27 mouse cellular contexts compared by ENCODE assay signal in genomic region chr12:84110814-84111213, GRCm38 (mm10). TPM values are rescaled to one million over a fixed set of nuclear protein-coding genes. Genes with fewer than 3 reads are reported as not detected.
DNase-seq lines count a peak whose midpoint lies in the region; ATAC-seq lines count a peak whose summit lies in the region.
"Had no signal": no experiment of that assay in that cellular context is flagged by ENCODE, and none has a peak within 500 bp of the region (broad histone marks: within the 10 kb centered on the region; RNA-seq: fewer than 3 reads in every experiment).

No protein-coding gene starts in this region.

- peak; percentile 41 for ATAC-seq in granulocyte monocyte progenitor cell, adult 5-6 weeks (replicated peaks; ENCODE audit: poor library complexity, severe bottlenecking)
- no peak for ATAC-seq in activated CD4-positive, CD25-positive, alpha-beta regulatory T cell, adult 4 months
- ATAC-seq: forebrain, embryonic 14.5 days; forebrain, embryonic 16.5 days; Patski had no signal

- no peaks in the 10 kb centered on the region for H3K27me3 ChIP-seq in splenic B cell, adult 2 months (ENCODE audit: control insufficient read depth, insufficient read depth, low read length, poor library complexity, severe bottlenecking)
- H3K27me3 ChIP-seq: embryonic facial prominence, embryonic 13.5 days; embryonic facial prominence, embryonic 15.5 days; forebrain, embryonic 12.5 days; Patski had no signal

- no peaks in the 10 kb centered on the region for H3K36me3 ChIP-seq in splenic B cell, adult 2 months (ENCODE audit: control insufficient read depth, insufficient read depth, low read length, poor library complexity, severe bottlenecking)
- H3K36me3 ChIP-seq: embryonic facial prominence, embryonic 13.5 days; embryonic facial prominence, embryonic 15.5 days; forebrain, embryonic 10.5 days; forebrain, embryonic 12.5 days; G1E had no signal

- DNase-seq in B cell, adult 2 months = peak; percentile 13 to 16
- DNase-seq in splenic B cell, adult 2 months (ENCODE audit: low read depth, low spot score) = peak; percentile 45
- DNase-seq in layer of hippocampus, adult 8-10 months (ENCODE audit: low spot score in 2 of 2) = no peak
- no peak for DNase-seq in layer of hippocampus, adult 9-11 months
- DNase-seq: adrenal gland, adult 2 months; adrenal gland, postnatal 10 days; adrenal gland, postnatal 25 days; cerebellum, adult 11 months; cerebellum, adult 18-20 months; cerebellum, adult 8-10 months; cerebellum, adult 9-11 months; cerebellum, postnatal 14 days; embryo, embryonic 11 days had no signal

RNA-seq across cellular contexts. Expression of gene Dnal1, which starts 3.4 kb away (rescaled TPM):
- total RNA-seq in granulocyte monocyte progenitor cell, adult 5-6 weeks (2014; fragmentation: Nextera tagmentation) = 1.5 and 4.1 TPM in 2 replicates
- total RNA-seq in granulocyte monocyte progenitor cell, adult 5-6 weeks (2017) = 0.77 and 0.78 TPM in 2 replicates
- 10 to 100 TPM; 76.7 to 97.3 (median 85.4) TPM for total RNA-seq in layer of hippocampus, adult 8-10 months (2022)
- under 1 TPM in 1 of 2 experiments, not detected in 1; 0.81 TPM for polyA plus RNA-seq in activated CD4-positive, CD25-positive, alpha-beta regulatory T cell, adult 4 months (2017; shearing (Covaris generic))
- polyA plus RNA-seq: erythroblast, embryonic 14.5 days had no signal

RNA-seq across cellular contexts. Expression of gene Acot6, which starts 10.4 kb away (rescaled TPM):
- 0.68 and 2.2 TPM in 2 replicates for total RNA-seq in granulocyte monocyte progenitor cell, adult 5-6 weeks (2014; fragmentation: Nextera tagmentation)
- total RNA-seq in granulocyte monocyte progenitor cell, adult 5-6 weeks (2017) = 0.22 and 0.31 TPM in 2 replicates
- total RNA-seq in layer of hippocampus, adult 8-10 months (2022) = 1 to 10 TPM; 4.5 to 6.1 (median 5.1) TPM
- under 1 TPM; 0.61 to 0.89 TPM for polyA plus RNA-seq in activated CD4-positive, CD25-positive, alpha-beta regulatory T cell, adult 4 months (2017; shearing (Covaris generic))
- polyA plus RNA-seq: erythroblast, embryonic 14.5 days; G1E had no signal

RNA-seq across cellular contexts. Expression of gene Pnma1, which starts 37.5 kb away (rescaled TPM):
- 0.26 and 0.47 TPM in 2 replicates for total RNA-seq in granulocyte monocyte progenitor cell, adult 5-6 weeks (2014; fragmentation: Nextera tagmentation)
- total RNA-seq in granulocyte monocyte progenitor cell, adult 5-6 weeks (2017) = 0.17 TPM in 1 of 2 replicates, not detected in the other
- total RNA-seq in layer of hippocampus, adult 8-10 months (2022) = 1 to 10 TPM; 3.1 to 3.9 (median 3.6) TPM
- polyA plus RNA-seq in activated CD4-positive, CD25-positive, alpha-beta regulatory T cell, adult 4 months (2017; shearing (Covaris generic)) = not detected
- polyA plus RNA-seq: adrenal gland, adult 2 months had no signal

RNA-seq across cellular contexts. Expression of gene Acot5, which starts 41.7 kb away (rescaled TPM):
- not detected in 2 replicates for total RNA-seq in granulocyte monocyte progenitor cell, adult 5-6 weeks (2014; fragmentation: Nextera tagmentation)
- not detected in 2 replicates for total RNA-seq in granulocyte monocyte progenitor cell, adult 5-6 weeks (2017)
- 1 to 10 TPM; 4.4 to 5.3 (median 5.2) TPM for total RNA-seq in layer of hippocampus, adult 8-10 months (2022)
- polyA plus RNA-seq in activated CD4-positive, CD25-positive, alpha-beta regulatory T cell, adult 4 months (2017; shearing (Covaris generic)) = not detected
- total RNA-seq: common myeloid progenitor, adult 5-6 weeks; G1E had no signal
- polyA plus RNA-seq: C2C12; embryonic facial prominence, embryonic 11.5 days; erythroblast, embryonic 14.5 days; forebrain, embryonic 10.5 days; forebrain, embryonic 12.5 days; forebrain, embryonic 14.5 days; G1E had no signal

RNA-seq across cellular contexts. Expression of gene Acot3, which starts 58.9 kb away (rescaled TPM):
- not detected in 2 replicates for total RNA-seq in granulocyte monocyte progenitor cell, adult 5-6 weeks (2014; fragmentation: Nextera tagmentation)
- not detected in 2 replicates for total RNA-seq in granulocyte monocyte progenitor cell, adult 5-6 weeks (2017)
- total RNA-seq in layer of hippocampus, adult 8-10 months (2022) = 1 to 10 TPM; 2.4 to 3.1 (median 2.8) TPM
- not detected for polyA plus RNA-seq in activated CD4-positive, CD25-positive, alpha-beta regulatory T cell, adult 4 months (2017; shearing (Covaris generic))
- total RNA-seq: adrenal gland, postnatal 25 days; common myeloid progenitor, adult 5-6 weeks; G1E had no signal
- polyA plus RNA-seq: C2C12; embryonic facial prominence, embryonic 13.5 days; embryonic facial prominence, embryonic 15.5 days had no signal

Comparison
In these comparisons a context has a peak if more than half of its experiments do, and no peak if none do; other contexts are left out.
1. DNase-seq: peak in B cell, adult 2 months (2 of 2) and splenic B cell, adult 2 months (single experiment); none in layer of hippocampus, adult 8-10 months (0 of 2) and layer of hippocampus, adult 9-11 months (single experiment).
2. RNA of gene Dnal1, which starts 3.4 kb away (total RNA-seq): 76.7 to 97.3 TPM in layer of hippocampus, adult 8-10 months; 0.77 to 4.1 TPM in granulocyte monocyte progenitor cell, adult 5-6 weeks; every median in the first group is over 10 times any median in the second.